Mouse (Mus musculus) embryonic facial prominence, embryonic 12.5 days (tissue): ENCODE results near the gene Nr4a1. TPM values are rescaled to one million over a fixed set of nuclear protein-coding genes. Genes with fewer than 3 reads are reported as not detected.

Experiments used
- ATAC-seq: fragments of 200-750 bp; cut with Nextera tagmentation; 2 replicates; pipeline ENCODE4 v1.8.0; 2017; ENCODE audit not compliant: insufficient number of reproducible peaks, insufficient read depth, low FRiP score, low TSS enrichment
- H3K27ac ChIP-seq: fragments of 300-500 bp; sonication (generic); 2 replicates; pipeline ENCODE4 v1.5.1; 2016; ENCODE audit warnings: mild to moderate bottlenecking
- H3K27me3 ChIP-seq: fragments of 300-500 bp; sonication (generic); 2 replicates; pipeline ENCODE4 v1.6.1; 2016; ENCODE audit warnings: mild to moderate bottlenecking, moderate library complexity
- H3K36me3 ChIP-seq: fragments of 300-500 bp; sonication (generic); 2 replicates; pipeline ENCODE4 v1.6.1; 2016; ENCODE audit warnings: mild to moderate bottlenecking
- H3K4me1 ChIP-seq: fragments of 300-500 bp; sonication (generic); 2 replicates; pipeline ENCODE4 v1.6.1; 2016
- H3K4me2 ChIP-seq: fragments of 300-500 bp; sonication (generic); replicated peaks from 2 replicates; pipeline ENCODE4 v1.6.1; 2016; ENCODE audit warnings: mild to moderate bottlenecking, moderate library complexity
- H3K4me3 ChIP-seq: fragments of 300-500 bp; sonication (generic); 2 replicates; pipeline ENCODE4 v1.5.1; 2016; ENCODE audit warnings: mild to moderate bottlenecking
- H3K9ac ChIP-seq: fragments of 300-500 bp; sonication (generic); 2 replicates; pipeline ENCODE4 v1.6.1; 2016; ENCODE audit warnings: mild to moderate bottlenecking, moderate library complexity
- H3K9me3 ChIP-seq: fragments of 300-500 bp; sonication (generic); 2 replicates; pipeline ENCODE4 v1.6.1; 2016; ENCODE audit warnings: mild to moderate bottlenecking, moderate library complexity
- WGBS: fragments of 180-500 bp; shearing (Covaris S2); methylation state at CpG from one replicate; pipeline ENCODE4 v1.1.7; 2016; 5-methylcytosine and 5-hydroxymethylcytosine counted together
- polyA plus RNA-seq: library from polyadenylated mRNA; unstranded; fragments of >200 nt; fragmentation: Nextera tagmentation; extraction: Ambion mirVana; gene quantifications from 2 replicates; pipeline ENCODE4 v1.2.1, GENCODE M21; 2016

The Nr4a1 gene
- polyA plus RNA-seq, 1 experiment from 2014 or later: 8.2 TPM

- no peak overlapping the region for H3K9ac ChIP-seq
- no peaks in the 10 kb centered on the region for H3K36me3 ChIP-seq
- H3K4me1 ChIP-seq: peaks cover 12% of the 10 kb centered on the region; the same call in 1 of the 2 replicates
- H3K27ac ChIP-seq: no peak overlapping the region
- no peak overlapping the region for H3K4me2 ChIP-seq
- H3K4me3 ChIP-seq: no peak overlapping the region
- no peak for ATAC-seq
- WGBS: 49% methylated on average over 13 of the region's 13 CpGs
- no peaks in the 10 kb centered on the region for H3K9me3 ChIP-seq
- no peaks in the 10 kb centered on the region for H3K27me3 ChIP-seq
Measured at GRCm38 (mm10) chr15:101308440-101309348, 54.6 kb downstream of the Nr4a1 start.

GRCm38 (mm10) chr15:101309493-101309892 is 55.4 kb downstream of the Nr4a1 start:
- WGBS: 36% methylated on average over 5 of the region's 5 CpGs

GRCm38 (mm10) chr15:101311087-101311770 is 57.2 kb downstream of the Nr4a1 start:
- H3K9ac ChIP-seq: no peak overlapping the region
- H3K9me3 ChIP-seq: no peaks in the 10 kb centered on the region
- no peak overlapping the region for H3K27ac ChIP-seq
- H3K4me1 ChIP-seq: peaks cover 13% of the 10 kb centered on the region; the same call in 1 of the 2 replicates
- no peak overlapping the region for H3K4me3 ChIP-seq
- 50% methylated on average over 14 of the region's 15 CpGs for WGBS
- no peak for ATAC-seq
- no peak overlapping the region for H3K4me2 ChIP-seq
- no peaks in the 10 kb centered on the region for H3K36me3 ChIP-seq
- no peaks in the 10 kb centered on the region for H3K27me3 ChIP-seq

More at GRCm38 (mm10) chr15:101309493-101309892, 55.4 kb downstream of the Nr4a1 start:
- H3K27ac ChIP-seq: no peak overlapping the region
- ATAC-seq: no peak
- no peak overlapping the region for H3K9ac ChIP-seq
- no peaks in the 10 kb centered on the region for H3K27me3 ChIP-seq
- no peak overlapping the region for H3K4me2 ChIP-seq
- H3K36me3 ChIP-seq: no peaks in the 10 kb centered on the region
- H3K4me3 ChIP-seq: no peak overlapping the region
- no peaks in the 10 kb centered on the region for H3K9me3 ChIP-seq
- H3K4me1 ChIP-seq: peaks cover 12% of the 10 kb centered on the region; the same call in 1 of the 2 replicates

GRCm38 (mm10) chr15:101312006-101312405 is 57.9 kb downstream of the Nr4a1 start:
- 86% methylated on average over 6 of the region's 6 CpGs for WGBS
- Histone ChIP-seq H3K9ac (no peak overlapping the region), H3K27ac (no peak overlapping the region), H3K9me3 (no peaks in the 10 kb centered on the region), H3K36me3 (no peaks in the 10 kb centered on the region), H3K27me3 (no peaks in the 10 kb centered on the region), H3K4me3 (no peak overlapping the region), H3K4me1 (peaks cover 19% of the 10 kb centered on the region), H3K4me2 (no peak overlapping the region)
- no peak for ATAC-seq

GRCm38 (mm10) chr15:101315378-101315777 is 61.3 kb downstream of the Nr4a1 start:
- no peak overlapping the region for H3K27ac ChIP-seq
- ATAC-seq: no peak; the same call in 1 of the 2 replicates
- H3K4me3 ChIP-seq: no peak overlapping the region
- H3K4me2 ChIP-seq: peak overlapping the region; percentile 48; the same call in 1 of the 2 replicates
- H3K36me3 ChIP-seq: no peaks in the 10 kb centered on the region
- no peaks in the 10 kb centered on the region for H3K9me3 ChIP-seq
- whole genome bisulfite sequencing: 87% methylated on average over 4 of the region's 4 CpGs
- no peak overlapping the region for H3K9ac ChIP-seq
- peaks cover 12% of the 10 kb centered on the region for H3K4me1 ChIP-seq
- no peaks in the 10 kb centered on the region for H3K27me3 ChIP-seq

- no peak overlapping the region for H3K9ac ChIP-seq
- ATAC-seq: peak; percentile 79; the same call in 1 of the 2 replicates
- H3K27ac ChIP-seq: peak overlapping the region; percentile 41; the same call in 1 of the 2 replicates
- peak overlapping the region; percentile 24 for H3K4me3 ChIP-seq
- no peaks in the 10 kb centered on the region for H3K9me3 ChIP-seq
- H3K27me3 ChIP-seq: no peaks in the 10 kb centered on the region
- H3K36me3 ChIP-seq: no peaks in the 10 kb centered on the region
- peak overlapping the region; percentile 48 for H3K4me2 ChIP-seq
- 4% methylated on average over 11 of the region's 11 CpGs for WGBS
- peaks cover 15% of the 10 kb centered on the region for H3K4me1 ChIP-seq
Measured at GRCm38 (mm10) chr15:101315832-101316231, 61.8 kb downstream of the Nr4a1 start.

GRCm38 (mm10) chr15:101316279-101316912 is 62.3 kb downstream of the Nr4a1 start:
- H3K4me2 ChIP-seq: peak overlapping the region; percentile 48
- no peaks in the 10 kb centered on the region for H3K27me3 ChIP-seq
- peak overlapping the region; percentile 24; the same call in 1 of the 2 replicates for H3K4me3 ChIP-seq
- no peak overlapping the region for H3K9ac ChIP-seq
- H3K36me3 ChIP-seq: no peaks in the 10 kb centered on the region
- ATAC-seq: no peak
- 65% methylated on average over 13 of the region's 13 CpGs for WGBS
- H3K4me1 ChIP-seq: peaks cover 16% of the 10 kb centered on the region
- peak overlapping the region; percentile 41; the same call in 1 of the 2 replicates for H3K27ac ChIP-seq
- H3K9me3 ChIP-seq: no peaks in the 10 kb centered on the region

GRCm38 (mm10) chr15:101316913-101317813 is 63.1 kb downstream of the Nr4a1 start:
- no peaks in the 10 kb centered on the region for H3K36me3 ChIP-seq

GRCm38 (mm10) chr15:101317814-101318500 is 63.9 kb downstream of the Nr4a1 start:
- peaks cover 16% of the 10 kb centered on the region for H3K4me1 ChIP-seq
- H3K27ac ChIP-seq: no peak overlapping the region
- no peak overlapping the region for H3K4me3 ChIP-seq
- no peaks in the 10 kb centered on the region for H3K36me3 ChIP-seq
- H3K9me3 ChIP-seq: no peaks in the 10 kb centered on the region
- 79% methylated on average over 2 of the region's 2 CpGs for WGBS
- H3K9ac ChIP-seq: no peak overlapping the region
- no peak overlapping the region for H3K4me2 ChIP-seq
- no peak for ATAC-seq
- no peaks in the 10 kb centered on the region for H3K27me3 ChIP-seq

More at GRCm38 (mm10) chr15:101316913-101317813, 63.1 kb downstream of the Nr4a1 start:
- 73% methylated on average over 18 of the region's 18 CpGs for WGBS
- Histone ChIP-seq H3K9me3 (no peaks in the 10 kb centered on the region), H3K4me3 (no peak overlapping the region), H3K4me1 (peaks cover 16% of the 10 kb centered on the region), H3K9ac (no peak overlapping the region), H3K27me3 (no peaks in the 10 kb centered on the region), H3K4me2 (no peak overlapping the region), H3K27ac (no peak overlapping the region)
- no peak for ATAC-seq
